ENCODE assay signal across 21 mouse cellular contexts in genomic region chr16:89894816-89895215, GRCm38 (mm10).
A peak's percentile ranks its signal among the peaks of the same experiment; 100 is the strongest.
DNase-seq lines count a peak whose midpoint lies in the region; TF ChIP-seq lines count a peak whose summit lies in the region.
"Had no signal": no experiment of that assay in that cellular context is flagged by ENCODE, and none has a peak within 500 bp of the region (broad histone marks: within the 10 kb centered on the region; RNA-seq: fewer than 3 reads in every experiment).

No protein-coding gene starts in this region.

- H3K4me3 ChIP-seq in kidney, adult 2 months (ENCODE audit: insufficient read depth, low read depth, low read length) = no peak overlapping the region
- H3K4me3 ChIP-seq: embryonic facial prominence, embryonic 12.5 days; forebrain, embryonic 12.5 days; hindbrain, embryonic 12.5 days; liver, embryonic 13.5 days; lung, embryonic 15.5 days; megakaryocyte, embryonic 14.5 days; midbrain, embryonic 13.5 days had no signal

- no peaks in the 10 kb centered on the region for H3K27me3 ChIP-seq in kidney, adult 2 months (replicated peaks; ENCODE audit: control insufficient read depth, insufficient read depth, low read length)
- H3K27me3 ChIP-seq: embryonic facial prominence, embryonic 12.5 days; forebrain, embryonic 12.5 days; hindbrain, embryonic 12.5 days; liver, embryonic 13.5 days; lung, embryonic 15.5 days; megakaryocyte, embryonic 14.5 days; midbrain, embryonic 13.5 days; Patski had no signal

- WGBS in kidney, adult 2 months = 54% methylated on average over 8 of the region's 8 CpGs

- H3K36me3 ChIP-seq in kidney, adult 2 months (ENCODE audit: control insufficient read depth, insufficient read depth, low read length) = no peaks in the 10 kb centered on the region
- H3K36me3 ChIP-seq: hindbrain, embryonic 12.5 days; liver, embryonic 13.5 days; lung, embryonic 15.5 days had no signal

- no peak overlapping the region for H3K27ac ChIP-seq in kidney, adult 2 months (ENCODE audit: insufficient read depth, low read depth, low read length)
- H3K27ac ChIP-seq: embryonic facial prominence, embryonic 12.5 days; forebrain, embryonic 12.5 days; hindbrain, embryonic 12.5 days; liver, embryonic 13.5 days; lung, embryonic 15.5 days; midbrain, embryonic 13.5 days; stomach, postnatal 0 days had no signal

- DNase-seq in gastrocnemius, postnatal 25 days = peak; percentile 62
- no peak for DNase-seq in gastrocnemius, postnatal 10 days
- peak; percentile 40 for DNase-seq in kidney, adult 2 months
- no peak for DNase-seq in kidney, adult 9 months
- peak; percentile 25 for DNase-seq in lung, postnatal 14 days
- no peak for DNase-seq in lung, postnatal 10 days
- peak; percentile 75 for DNase-seq in skeletal muscle tissue, adult 2 months (ENCODE audit: low read depth, low spot score)
- DNase-seq in frontal cortex, postnatal 36 days (ENCODE audit: low spot score in 2 of 2) = no peak
- DNase-seq: cerebellum, adult 11-12 months; cerebellum, postnatal 14 days; layer of hippocampus, adult 9-11 months; liver, embryonic 13.5 days; thymus, adult 2 months had no signal

- no peaks in the 10 kb centered on the region for H3K4me1 ChIP-seq in kidney, adult 2 months (ENCODE audit: control insufficient read depth, insufficient read depth, low read length)

- no peak for TF ChIP-seq CTCF in kidney, adult 2 months (conservative IDR thresholded peaks at IDR 0.05; ENCODE audit: insufficient read depth, insufficient read length, low read depth, low read length)

- no peak for TF ChIP-seq POLR2A in kidney, adult 2 months (IDR thresholded peaks at IDR 0.05; ENCODE audit: low read depth, low read length)

Comparison
In these comparisons a context has a peak if more than half of its experiments do, and no peak if none do; other contexts are left out.
1. DNase-seq: peak in gastrocnemius, postnatal 25 days (single experiment), kidney, adult 2 months (single experiment), lung, postnatal 14 days (single experiment) and skeletal muscle tissue, adult 2 months (single experiment); none in gastrocnemius, postnatal 10 days (single experiment), kidney, adult 9 months (single experiment), lung, postnatal 10 days (single experiment) and frontal cortex, postnatal 36 days (0 of 2).